Mouse (Mus musculus): ENCODE results near the gene Hmx2. TPM values are rescaled to one million over a fixed set of nuclear protein-coding genes. Genes with fewer than 3 reads are reported as not detected.

Gene Hmx2
- polyA plus RNA-seq, 1 experiment from 2014 or later = 0.41 TPM

DNA sequence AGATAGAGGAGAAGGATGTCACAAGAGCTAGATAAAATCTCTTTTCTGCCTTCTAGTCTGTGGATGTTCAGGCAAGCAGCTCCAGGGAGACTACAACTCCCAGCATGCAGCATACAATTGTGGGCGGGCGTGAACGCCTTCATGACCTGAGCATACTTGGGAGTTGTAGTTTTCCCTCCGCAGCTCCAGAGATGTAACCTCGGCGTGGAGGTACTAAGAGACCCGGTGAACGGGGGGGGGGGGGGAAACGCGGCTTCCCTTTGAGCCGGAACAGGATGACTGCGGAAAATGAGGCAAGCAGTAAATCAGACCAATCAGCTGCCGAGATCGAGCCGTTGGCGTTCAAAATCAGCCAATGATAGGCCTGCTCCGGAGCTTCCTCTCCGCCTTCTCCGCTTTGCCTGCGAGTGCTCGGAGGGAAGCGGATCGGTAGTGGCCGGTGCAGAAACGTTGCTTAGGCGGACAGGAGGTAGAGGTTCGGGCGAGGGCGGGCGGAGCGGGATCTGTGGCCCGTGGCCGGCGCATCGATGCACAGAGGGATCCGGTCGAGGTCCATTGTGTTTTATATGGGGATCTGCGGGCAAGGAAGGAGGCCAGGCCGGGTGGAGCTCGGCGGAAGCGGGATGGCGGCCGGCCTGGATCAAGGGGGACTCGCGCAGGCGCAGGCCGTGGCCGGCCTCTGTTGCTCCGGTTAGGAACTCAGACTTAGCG lies 11.6 kb downstream of the Hmx2 start, which contains the start of gene Bub3:
Bub3 (plus strand) TSS at position 237 of the 711 bp plus-strand sequence.
- ATAC-seq (ENCODE audit: insufficient number of reproducible peaks, insufficient read depth, low FRiP score, low TSS enrichment) = peak; percentile 97
- Histone ChIP-seq H3K9ac (peak within 1 kb of the TSS; percentile 84), H3K9me3 (no peaks in the 10 kb centered on the region), H3K4me2 (replicated peaks) (peak within 1 kb of the TSS; percentile 60), H3K36me3 (peaks cover 24% of the 10 kb centered on the region), H3K4me3 (peak within 1 kb of the TSS; percentile 81), H3K27me3 (peaks cover 28% of the 10 kb centered on the region), H3K27ac (peak within 1 kb of the TSS; percentile 89), H3K4me1 (peaks cover 7% of the 10 kb centered on the region; the same call in 1 of the 2 replicates)
- under 1% methylated on average over 43 of the region's 51 CpGs for WGBS

DNA sequence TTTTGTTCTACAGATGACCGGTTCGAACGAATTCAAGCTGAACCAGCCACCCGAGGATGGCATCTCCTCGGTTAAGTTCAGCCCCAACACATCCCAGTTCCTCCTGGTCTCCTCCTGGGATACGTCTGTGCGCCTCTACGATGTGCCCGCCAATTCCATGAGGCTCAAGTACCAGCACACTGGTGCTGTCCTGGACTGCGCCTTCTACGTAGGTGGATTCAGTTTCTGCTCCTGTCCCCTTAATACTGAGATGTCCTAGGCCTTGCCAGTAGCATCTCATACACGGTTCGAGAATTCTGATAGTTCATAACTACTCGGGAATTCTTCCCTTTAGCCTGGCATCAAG lies 12.1 kb downstream of the Hmx2 start:
- under 1% methylated on average over 14 of the region's 14 CpGs for WGBS
- peak overlapping the region; percentile 60 for H3K4me2 ChIP-seq (replicated peaks)
- H3K27me3 ChIP-seq = peaks cover 23% of the 10 kb centered on the region
- H3K9ac ChIP-seq = peak overlapping the region; percentile 84
- H3K36me3 ChIP-seq = peaks cover 24% of the 10 kb centered on the region
- peaks cover 7% of the 10 kb centered on the region; the same call in 1 of the 2 replicates for H3K4me1 ChIP-seq
- H3K4me3 ChIP-seq = peak overlapping the region; percentile 81
- H3K9me3 ChIP-seq = no peaks in the 10 kb centered on the region
- peak overlapping the region; percentile 89 for H3K27ac ChIP-seq
- ATAC-seq (ENCODE audit: insufficient number of reproducible peaks, insufficient read depth, low FRiP score, low TSS enrichment) = peak; percentile 45; the same call in 1 of the 2 replicates

DNA sequence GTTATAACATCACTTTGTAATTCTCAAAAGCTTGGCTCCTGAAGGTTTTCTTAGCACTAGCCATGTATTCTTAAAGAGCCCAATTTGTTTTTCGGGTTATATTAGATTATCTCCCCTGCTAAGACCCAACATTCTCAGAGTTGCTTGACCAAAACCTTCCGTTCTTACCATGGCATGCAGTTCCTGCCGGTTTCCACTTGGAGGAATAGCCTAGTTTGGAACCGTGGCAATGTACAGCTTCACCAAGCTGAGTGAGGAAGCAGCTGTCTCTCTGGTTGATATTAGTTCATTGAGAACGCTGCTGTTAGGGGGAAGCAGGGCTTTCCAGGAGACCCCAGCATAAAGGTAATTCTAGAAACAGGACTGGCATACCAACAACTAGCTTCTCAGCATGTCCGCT lies 26.7 kb downstream of the Hmx2 start:
- no peak for ATAC-seq (ENCODE audit: insufficient number of reproducible peaks, insufficient read depth, low FRiP score, low TSS enrichment)
- no peak overlapping the region for H3K27ac ChIP-seq
- H3K36me3 ChIP-seq = peaks cover 23% of the 10 kb centered on the region
- H3K4me3 ChIP-seq = no peak overlapping the region
- no peak overlapping the region for H3K4me2 ChIP-seq (replicated peaks)
- no peaks in the 10 kb centered on the region for H3K9me3 ChIP-seq
- no peak overlapping the region for H3K9ac ChIP-seq
- H3K27me3 ChIP-seq = no peaks in the 10 kb centered on the region
- 75% methylated on average over 6 of the region's 6 CpGs for WGBS
- no peaks in the 10 kb centered on the region for H3K4me1 ChIP-seq

DNA sequence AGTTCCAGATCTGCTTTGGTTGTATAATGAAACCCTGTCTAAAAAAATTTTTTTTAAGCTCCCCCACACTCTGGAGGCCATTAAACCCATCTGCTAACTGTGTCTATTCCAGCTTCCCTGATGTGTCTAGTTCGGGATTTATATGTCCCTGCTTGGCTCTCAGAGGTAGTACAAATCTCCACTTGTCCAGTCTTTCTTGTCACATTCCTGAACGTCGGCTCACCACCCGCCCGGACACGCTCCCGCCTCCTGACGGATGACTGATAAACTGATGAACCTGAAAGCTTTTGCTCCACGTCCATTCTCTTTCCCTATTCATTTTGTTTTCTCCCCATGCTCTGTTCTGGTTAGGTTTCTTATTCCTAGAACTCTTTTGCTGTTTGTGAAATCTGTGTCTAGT lies 33.6 kb downstream of the Hmx2 start:
- Histone ChIP-seq H3K4me3 (no peak overlapping the region), H3K4me1 (no peaks in the 10 kb centered on the region), H3K4me2 (replicated peaks) (no peak overlapping the region), H3K27me3 (no peaks in the 10 kb centered on the region), H3K36me3 (no peaks in the 10 kb centered on the region), H3K9me3 (no peaks in the 10 kb centered on the region), H3K27ac (no peak overlapping the region), H3K9ac (no peak overlapping the region)
- 78% methylated on average over 9 of the region's 9 CpGs for WGBS
- no peak for ATAC-seq (ENCODE audit: insufficient number of reproducible peaks, insufficient read depth, low FRiP score, low TSS enrichment)

DNA sequence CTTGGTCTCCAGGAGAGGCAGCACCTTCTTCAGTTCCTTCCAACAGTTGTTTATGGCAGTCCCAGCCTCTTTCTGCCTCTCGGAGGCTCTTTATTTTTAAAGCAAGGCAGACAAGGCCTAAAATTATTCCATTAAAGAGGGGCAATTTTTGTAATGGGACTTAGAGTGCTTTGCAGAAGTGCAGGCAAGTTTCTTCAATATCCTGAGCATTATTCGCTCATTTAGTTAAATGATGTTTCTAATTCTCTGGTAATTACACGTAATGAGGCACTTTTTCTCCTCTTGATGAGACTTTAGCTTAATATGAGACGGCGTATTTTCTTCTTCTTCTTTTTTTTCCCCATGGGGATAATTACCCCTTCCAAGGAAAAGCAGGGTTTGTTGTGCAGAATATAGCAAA lies 37.0 kb downstream of the Hmx2 start:
- no peaks in the 10 kb centered on the region for H3K9me3 ChIP-seq
- no peak overlapping the region for H3K9ac ChIP-seq
- WGBS = 49% methylated on average over 5 of the region's 5 CpGs
- ATAC-seq (ENCODE audit: insufficient number of reproducible peaks, insufficient read depth, low FRiP score, low TSS enrichment) = no peak
- H3K36me3 ChIP-seq = no peaks in the 10 kb centered on the region
- no peak overlapping the region for H3K27ac ChIP-seq
- no peak overlapping the region for H3K4me3 ChIP-seq
- no peak overlapping the region for H3K4me2 ChIP-seq (replicated peaks)
- no peaks in the 10 kb centered on the region for H3K4me1 ChIP-seq
- no peaks in the 10 kb centered on the region for H3K27me3 ChIP-seq

DNA sequence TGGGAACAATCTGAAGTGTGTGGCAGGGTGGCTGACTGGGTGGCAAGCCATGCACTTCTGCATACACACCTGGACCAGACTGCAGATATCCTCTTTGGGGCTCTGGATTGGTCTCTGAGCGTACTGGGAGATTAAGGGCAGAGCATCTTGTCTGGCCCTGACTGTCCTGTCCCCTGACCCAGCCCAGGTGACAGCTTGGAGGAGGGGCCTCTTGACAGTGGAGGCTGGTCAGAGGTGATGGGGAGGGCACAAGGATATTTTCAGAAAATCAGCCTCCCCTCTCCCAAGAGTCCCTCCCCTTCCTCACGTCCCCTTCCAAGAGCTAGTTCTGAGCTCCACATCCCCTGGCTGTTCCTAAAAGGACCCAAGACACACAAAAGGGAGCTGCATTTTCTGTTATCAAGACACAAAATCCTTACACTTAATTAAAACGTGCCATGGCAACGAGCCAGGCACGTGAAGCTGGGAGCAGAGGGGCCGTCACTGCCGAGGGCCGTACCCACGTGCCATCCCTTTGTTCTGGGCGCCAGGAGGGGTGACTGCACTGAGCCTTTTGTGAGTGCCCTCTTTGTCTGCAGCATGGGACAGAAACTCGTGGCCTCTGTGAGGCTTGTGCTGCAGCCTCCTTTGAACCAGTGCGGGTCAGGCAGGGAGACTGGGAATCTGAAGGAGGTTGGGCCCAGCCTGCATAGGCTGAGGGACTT lies 49.4 kb downstream of the Hmx2 start:
- Histone ChIP-seq H3K27me3 (peaks cover 7% of the 10 kb centered on the region; the same call in 1 of the 2 replicates), H3K4me2 (replicated peaks) (no peak overlapping the region), H3K27ac (no peak overlapping the region), H3K36me3 (no peaks in the 10 kb centered on the region), H3K4me1 (peaks cover 14% of the 10 kb centered on the region; the same call in 1 of the 2 replicates), H3K9ac (peak overlapping the region; percentile 17; the same call in 1 of the 2 replicates), H3K9me3 (no peaks in the 10 kb centered on the region), H3K4me3 (no peak overlapping the region)
- ATAC-seq (ENCODE audit: insufficient number of reproducible peaks, insufficient read depth, low FRiP score, low TSS enrichment) = 0 out of 2 replicates have a peak, but pooled peaks have one; percentile 35
- WGBS = 15% methylated on average over 12 of the region's 12 CpGs

DNA sequence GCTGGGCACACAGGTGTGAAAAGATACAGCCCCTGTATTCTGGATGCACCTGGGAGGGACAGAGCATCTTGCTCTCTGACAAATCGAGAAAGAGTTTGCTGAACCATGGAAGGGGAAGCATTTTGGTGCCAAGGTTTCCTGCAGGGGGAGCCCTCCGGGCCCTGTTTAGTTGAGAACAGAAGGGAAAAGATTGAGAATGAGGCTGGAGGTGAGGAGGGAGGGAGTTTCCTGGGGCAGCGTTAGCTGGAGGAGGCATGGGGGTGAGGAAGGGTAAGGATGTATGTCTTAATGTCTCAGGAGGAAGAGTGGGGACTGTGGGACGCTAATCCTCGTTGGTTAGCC lies 49.9 kb downstream of the Hmx2 start:
- Histone ChIP-seq H3K27ac (no peak overlapping the region), H3K27me3 (peaks cover 7% of the 10 kb centered on the region; the same call in 1 of the 2 replicates), H3K9ac (peak overlapping the region; percentile 17; the same call in 1 of the 2 replicates), H3K4me1 (peaks cover 17% of the 10 kb centered on the region; the same call in 1 of the 2 replicates), H3K4me3 (no peak overlapping the region), H3K4me2 (replicated peaks) (no peak overlapping the region), H3K9me3 (no peaks in the 10 kb centered on the region), H3K36me3 (no peaks in the 10 kb centered on the region)
- WGBS = 4% methylated on average over 5 of the region's 5 CpGs
- ATAC-seq (ENCODE audit: insufficient number of reproducible peaks, insufficient read depth, low FRiP score, low TSS enrichment) = no peak

DNA sequence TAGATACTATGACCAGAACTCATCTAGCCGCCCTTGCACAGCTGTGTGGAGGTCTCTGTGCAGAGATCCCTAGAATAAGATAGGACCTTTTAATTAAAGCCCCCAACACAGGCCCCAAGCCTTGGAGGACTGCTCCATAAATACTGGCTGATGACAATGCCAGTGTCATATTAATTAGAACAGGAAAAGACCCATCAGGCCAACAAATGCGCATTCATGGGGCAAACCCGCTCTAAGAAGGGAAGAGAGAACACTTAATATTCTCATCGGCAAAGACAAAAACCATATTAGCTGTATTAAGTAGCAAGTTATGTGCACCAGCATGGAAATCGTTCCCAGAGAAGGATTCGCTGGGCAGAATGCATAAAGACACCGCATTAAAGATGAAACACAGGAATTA lies 53.5 kb downstream of the Hmx2 start:
- ATAC-seq (ENCODE audit: insufficient number of reproducible peaks, insufficient read depth, low FRiP score, low TSS enrichment) = no peak
- peaks cover 7% of the 10 kb centered on the region; the same call in 1 of the 2 replicates for H3K27me3 ChIP-seq

DNA sequence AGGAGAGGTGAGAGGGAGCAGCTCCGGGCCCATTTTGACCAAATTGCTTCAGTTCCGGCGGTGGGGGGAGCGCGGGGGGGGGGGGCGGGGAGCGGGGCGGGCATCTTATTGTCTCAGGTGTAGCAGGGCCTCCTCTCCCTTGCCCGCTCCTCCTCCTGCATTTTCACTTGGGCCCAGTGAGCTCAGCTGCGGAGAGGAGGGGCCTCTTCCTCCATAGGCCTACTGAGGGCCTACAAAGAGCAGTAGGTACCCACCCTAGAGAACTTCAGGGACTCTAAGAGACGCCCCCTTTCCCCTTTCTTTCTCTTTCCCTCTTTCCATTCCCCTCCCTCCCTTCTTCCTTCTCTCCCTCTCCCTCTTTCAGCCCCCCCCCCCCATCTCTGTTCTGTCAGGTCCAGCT lies 54.6 kb downstream of the Hmx2 start:
- Histone ChIP-seq H3K9ac (no peak overlapping the region), H3K27ac (no peak overlapping the region), H3K4me2 (replicated peaks) (peak overlapping the region; percentile 32; the same call in 1 of the 2 replicates), H3K4me3 (no peak overlapping the region), H3K4me1 (peaks cover 14% of the 10 kb centered on the region; the same call in 1 of the 2 replicates), H3K9me3 (no peaks in the 10 kb centered on the region), H3K36me3 (no peaks in the 10 kb centered on the region), H3K27me3 (0 out of 2 replicates have a peak, but pooled peaks cover 3% of the 10 kb centered on the region)
- ATAC-seq (ENCODE audit: insufficient number of reproducible peaks, insufficient read depth, low FRiP score, low TSS enrichment) = no peak
- 7% methylated on average over 10 of the region's 11 CpGs for WGBS

More for the DNA sequence above, 53.5 kb downstream of the Hmx2 start:
- WGBS = 72% methylated on average over 7 of the region's 7 CpGs
- Histone ChIP-seq H3K9ac (no peak overlapping the region), H3K4me2 (replicated peaks) (no peak overlapping the region), H3K9me3 (no peaks in the 10 kb centered on the region), H3K4me3 (no peak overlapping the region), H3K36me3 (no peaks in the 10 kb centered on the region), H3K4me1 (peaks cover 17% of the 10 kb centered on the region; the same call in 1 of the 2 replicates), H3K27ac (no peak overlapping the region)

DNA sequence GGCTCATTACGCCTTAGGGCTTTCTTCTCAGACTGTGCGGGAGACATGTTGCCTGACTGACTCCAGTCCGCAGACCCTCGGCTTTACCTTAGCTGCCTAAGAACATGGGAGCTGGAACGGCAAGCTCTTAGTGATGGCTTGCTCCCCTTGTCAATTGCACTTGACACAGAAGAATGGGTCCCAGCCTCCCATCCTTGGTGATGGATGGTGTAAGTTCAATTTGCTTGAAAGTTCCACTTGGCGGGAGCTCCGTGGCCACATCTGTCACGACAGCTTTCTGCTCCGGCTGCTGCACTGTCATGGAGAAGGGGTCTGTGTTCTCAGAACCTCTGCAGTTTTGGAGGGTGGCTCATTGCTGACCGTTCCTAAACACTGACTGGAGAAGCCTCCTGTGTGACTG lies 56.4 kb downstream of the Hmx2 start:
- WGBS = 89% methylated on average over 10 of the region's 10 CpGs
- Histone ChIP-seq H3K9me3 (no peaks in the 10 kb centered on the region), H3K4me3 (no peak overlapping the region), H3K27ac (no peak overlapping the region), H3K27me3 (no peaks in the 10 kb centered on the region), H3K36me3 (no peaks in the 10 kb centered on the region), H3K9ac (no peak overlapping the region), H3K4me2 (replicated peaks) (no peak overlapping the region), H3K4me1 (0 out of 2 replicates have a peak, but pooled peaks cover 9% of the 10 kb centered on the region)
- no peak for ATAC-seq (ENCODE audit: insufficient number of reproducible peaks, insufficient read depth, low FRiP score, low TSS enrichment)

DNA sequence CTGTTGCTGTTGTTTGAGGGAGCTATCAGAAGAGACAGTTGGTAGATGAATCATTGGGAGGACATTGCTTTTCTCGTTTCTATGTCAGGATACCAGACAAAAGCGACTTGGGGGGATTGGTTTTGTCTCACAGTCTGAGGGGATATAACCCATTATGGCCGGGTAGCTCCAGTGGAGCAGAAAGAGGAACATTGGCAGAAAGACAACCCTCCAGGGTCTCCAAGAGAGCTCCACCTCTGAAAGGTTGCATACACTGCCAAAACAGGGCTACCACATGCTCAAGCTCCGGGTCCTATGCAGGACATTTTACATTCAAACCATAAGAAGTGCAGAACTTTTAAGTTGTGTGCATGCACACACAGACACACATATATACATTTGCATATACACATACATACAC lies 56.9 kb downstream of the Hmx2 start:
- no peak overlapping the region for H3K4me2 ChIP-seq (replicated peaks)
- 74% methylated on average over 4 of the region's 4 CpGs for WGBS
- H3K9me3 ChIP-seq = no peaks in the 10 kb centered on the region
- H3K9ac ChIP-seq = no peak overlapping the region
- H3K27me3 ChIP-seq = no peaks in the 10 kb centered on the region
- ATAC-seq (ENCODE audit: insufficient number of reproducible peaks, insufficient read depth, low FRiP score, low TSS enrichment) = no peak
- H3K4me3 ChIP-seq = no peak overlapping the region
- no peak overlapping the region for H3K27ac ChIP-seq
- 0 out of 2 replicates have a peak, but pooled peaks cover 9% of the 10 kb centered on the region for H3K4me1 ChIP-seq
- H3K36me3 ChIP-seq = no peaks in the 10 kb centered on the region

All from embryonic facial prominence, embryonic 12.5 days (tissue).